ENCODE assay signal across 8 mouse cellular contexts in genomic region chr11:52233043-52233653, GRCm38 (mm10). TPM values are rescaled to one million over a fixed set of nuclear protein-coding genes. Genes with fewer than 3 reads are reported as not detected.
DNase-seq lines count a peak whose midpoint lies in the region; ATAC-seq and TF ChIP-seq lines count a peak whose summit lies in the region.

No protein-coding gene starts in this region.

- no peak for TF ChIP-seq CTCF in G1E (IDR thresholded peaks at IDR 0.05; ENCODE audit: low read depth, low read length)

- H3K4me3 ChIP-seq in heart, embryonic 12.5 days = peak overlapping the region; percentile 95
- peak overlapping the region; percentile 97 for H3K4me3 ChIP-seq in G1E (ENCODE audit: low read depth, low read length)
- peak overlapping the region; percentile 71 for H3K4me3 ChIP-seq in hindbrain, embryonic 10.5 days
- peak overlapping the region; percentile 98 for H3K4me3 ChIP-seq in midbrain, embryonic 10.5 days

- H3K9ac ChIP-seq in heart, embryonic 12.5 days = no peak overlapping the region

- no peak for DNase-seq in heart, postnatal 4 days
- no peak for DNase-seq in G1E (ENCODE audit: low spot score)
- DNase-seq in hindbrain, embryonic 10.5 days (ENCODE audit: low spot score) = no peak
- no peak for DNase-seq in midbrain, embryonic 10.5 days (ENCODE audit: low spot score)
- no peak for DNase-seq in spleen, adult 12 weeks (ENCODE audit: low spot score)
- DNase-seq in left cerebral cortex, adult 11 months (ENCODE audit: low spot score) = no peak
- no peak for DNase-seq in frontal cortex, postnatal 10 days (ENCODE audit: low spot score in 2 of 2)

- H3K4me1 ChIP-seq in heart, embryonic 12.5 days (replicated peaks) = peaks cover 19% of the 10 kb centered on the region
- peaks cover 30% of the 10 kb centered on the region for H3K4me1 ChIP-seq in G1E (ENCODE audit: insufficient read depth, low read depth, low read length)
- peaks cover 34% of the 10 kb centered on the region for H3K4me1 ChIP-seq in hindbrain, embryonic 10.5 days (replicated peaks)
- peaks cover 32% of the 10 kb centered on the region for H3K4me1 ChIP-seq in midbrain, embryonic 10.5 days

- no peaks in the 10 kb centered on the region for H3K9me3 ChIP-seq in heart, embryonic 12.5 days (replicated peaks)
- H3K9me3 ChIP-seq in G1E (replicated peaks) = no peaks in the 10 kb centered on the region
- H3K9me3 ChIP-seq in hindbrain, embryonic 10.5 days = no peaks in the 10 kb centered on the region
- no peaks in the 10 kb centered on the region for H3K9me3 ChIP-seq in midbrain, embryonic 10.5 days (replicated peaks)

- peak overlapping the region; percentile 55 for H3K4me2 ChIP-seq in heart, embryonic 12.5 days

- ATAC-seq in heart, embryonic 12.5 days (ENCODE audit: insufficient number of reproducible peaks, low FRiP score) = no peak
- no peak for ATAC-seq in G1E (ENCODE audit: extremely low read depth, insufficient number of reproducible peaks, low FRiP score, poor library complexity, severe bottlenecking)

- 23% methylated on average over 3 of the region's 3 CpGs for WGBS in heart, embryonic 12.5 days
- WGBS in hindbrain, embryonic 10.5 days = 43% methylated on average over 3 of the region's 3 CpGs
- 41% methylated on average over 3 of the region's 3 CpGs for WGBS in midbrain, embryonic 10.5 days

- no peak overlapping the region for H3K27ac ChIP-seq in heart, embryonic 12.5 days (ENCODE audit: poor library complexity, severe bottlenecking)
- no peak overlapping the region for H3K27ac ChIP-seq in hindbrain, embryonic 10.5 days
- no peak overlapping the region for H3K27ac ChIP-seq in midbrain, embryonic 10.5 days (replicated peaks)

- peaks cover 20% of the 10 kb centered on the region for H3K36me3 ChIP-seq in heart, embryonic 12.5 days
- H3K36me3 ChIP-seq in G1E (replicated peaks) = peaks cover 30% of the 10 kb centered on the region
- H3K36me3 ChIP-seq in hindbrain, embryonic 10.5 days = peaks cover 28% of the 10 kb centered on the region
- peaks cover 34% of the 10 kb centered on the region for H3K36me3 ChIP-seq in midbrain, embryonic 10.5 days

- H3K27me3 ChIP-seq in heart, embryonic 12.5 days (replicated peaks) = no peaks in the 10 kb centered on the region
- no peaks in the 10 kb centered on the region for H3K27me3 ChIP-seq in G1E (ENCODE audit: insufficient read depth, low read length)
- H3K27me3 ChIP-seq in hindbrain, embryonic 10.5 days (ENCODE audit: insufficient read depth, poor library complexity, severe bottlenecking) = no peaks in the 10 kb centered on the region
- no peaks in the 10 kb centered on the region for H3K27me3 ChIP-seq in midbrain, embryonic 10.5 days (ENCODE audit: low read depth, poor library complexity, severe bottlenecking)

RNA-seq across cellular contexts. Expression of gene Skp1a, which starts 1.4 kb away (rescaled TPM):
- polyA plus RNA-seq in heart, embryonic 12.5 days (2016; fragmentation: Nextera tagmentation; extraction: Ambion mirVana) = 530 and 532 TPM in 2 replicates
- total RNA-seq in heart, postnatal 4 days (2021) = 100 to 1,000 TPM; 239 to 250 TPM
- total RNA-seq in G1E (2014; fragmentation: Nextera tagmentation) = 119 and 144 TPM in 2 replicates
- total RNA-seq in G1E (2017) = 259 and 285 TPM in 2 replicates
- 8.1 and 19.9 TPM in 2 replicates for polyA plus RNA-seq in G1E (2012)
- polyA plus RNA-seq in hindbrain, embryonic 10.5 days (2016; fragmentation: Nextera tagmentation; extraction: Ambion mirVana) = 905 and 976 TPM in 2 replicates
- 916 and 943 TPM in 2 replicates for polyA plus RNA-seq in midbrain, embryonic 10.5 days (2016; fragmentation: Nextera tagmentation; extraction: Ambion mirVana)

RNA-seq across cellular contexts. Expression of gene Olfr1371, which starts 19.4 kb away (rescaled TPM):
- polyA plus RNA-seq in heart, embryonic 12.5 days (2016; fragmentation: Nextera tagmentation; extraction: Ambion mirVana) = not detected in 2 replicates
- not detected for total RNA-seq in heart, postnatal 4 days (2021)
- total RNA-seq in G1E (2014; fragmentation: Nextera tagmentation) (not detected in 2 replicates), G1E (2017) (0.27 TPM in 1 of 2 replicates, not detected in the other)
- polyA plus RNA-seq in G1E (2012) = not detected in 2 replicates
- polyA plus RNA-seq in hindbrain, embryonic 10.5 days (2016; fragmentation: Nextera tagmentation; extraction: Ambion mirVana) = not detected in 2 replicates
- polyA plus RNA-seq in midbrain, embryonic 10.5 days (2016; fragmentation: Nextera tagmentation; extraction: Ambion mirVana) = not detected in 2 replicates

RNA-seq across cellular contexts. Expression of gene Tcf7, which starts 49.7 kb away (rescaled TPM):
- polyA plus RNA-seq in heart, embryonic 12.5 days (2016; fragmentation: Nextera tagmentation; extraction: Ambion mirVana) = 6.3 and 6.5 TPM in 2 replicates
- total RNA-seq in heart, postnatal 4 days (2021) = 1 to 10 TPM; 2.8 to 3.8 TPM
- total RNA-seq in G1E (2014; fragmentation: Nextera tagmentation) (not detected in 2 replicates), G1E (2017) (not detected in 2 replicates)
- not detected in 2 replicates for polyA plus RNA-seq in G1E (2012)
- polyA plus RNA-seq in hindbrain, embryonic 10.5 days (2016; fragmentation: Nextera tagmentation; extraction: Ambion mirVana) = 9.3 and 10.8 TPM in 2 replicates
- 8.0 and 10.6 TPM in 2 replicates for polyA plus RNA-seq in midbrain, embryonic 10.5 days (2016; fragmentation: Nextera tagmentation; extraction: Ambion mirVana)

Comparison
In these comparisons a context has a peak if more than half of its experiments do, and no peak if none do; other contexts are left out.
1. RNA of gene Skp1a, which starts 1.4 kb away (polyA plus RNA-seq): 905 to 976 TPM in hindbrain, embryonic 10.5 days, 916 to 943 TPM in midbrain, embryonic 10.5 days and 530 to 532 TPM in heart, embryonic 12.5 days; 8.1 to 19.9 TPM in G1E; every median in the first group is over 10 times any median in the second.
2. Peak in every context shown above with its lines, with median percentiles within 50 percentile points of each other: H3K4me3 ChIP-seq.